Mouse (Mus musculus): Measurements from ENCODE around the gene Iqcf3. TPM values are rescaled to one million over a fixed set of nuclear protein-coding genes. Genes with fewer than 3 reads are reported as not detected.
A peak's percentile ranks its signal among the peaks of the same experiment; 100 is the strongest.

Gene Iqcf3
- polyA plus RNA-seq, 1 experiment from 2014 or later = not detected

GRCm38 (mm10) chr9:106570896-106571295 is 9.5 kb upstream of the Iqcf3 start, which contains the start of gene Iqcf4:
Gene Iqcf4 (minus strand): TSS chr9:106570996.
- in situ Hi-C loops (cut with MboI; ENCODE audit: low pct_unique_long_range_greater_than_20kb) = no loop called here
- POLR2A ChIA-PET = no interaction called here
- no peak for TF ChIP-seq CTCF (IDR thresholded peaks at IDR 0.05)
- CTCF ChIA-PET = no interaction called here
- peaks cover 13% of the 10 kb centered on the region for H3K27me3 ChIP-seq
- DNase-seq (ENCODE audit: low read depth, low spot score) = no peak
- ATAC-seq = no peak

- in situ Hi-C loops (cut with MboI; ENCODE audit: low pct_unique_long_range_greater_than_20kb) = no loop called here
- CTCF ChIA-PET = no interaction called here
- TF ChIP-seq CTCF (IDR thresholded peaks at IDR 0.05) = no peak
These were observed 5.0 kb upstream of the Iqcf3 start for GRCm38 (mm10) chr9:106566437-106566836.

GRCm38 (mm10) chr9:106564025-106564424 is 2.6 kb upstream of the Iqcf3 start:
- ATAC-seq = no peak
- DNase-seq (ENCODE audit: low read depth, low spot score) = no peak
- CTCF ChIA-PET = no interaction called here
- peaks cover 5% of the 10 kb centered on the region for H3K27me3 ChIP-seq
- TF ChIP-seq CTCF (IDR thresholded peaks at IDR 0.05) = no peak
- POLR2A ChIA-PET = no interaction called here
- in situ Hi-C loops (cut with MboI; ENCODE audit: low pct_unique_long_range_greater_than_20kb) = no loop called here

More at GRCm38 (mm10) chr9:106566437-106566836, 5.0 kb upstream of the Iqcf3 start:
- POLR2A ChIA-PET = no interaction called here
- ATAC-seq (no peak), DNase-seq (ENCODE audit: low read depth, low spot score) (no peak)
- H3K27me3 ChIP-seq = peaks cover 5% of the 10 kb centered on the region

GRCm38 (mm10) chr9:106562291-106562690 is 860 bp upstream of the Iqcf3 start:
- DNase-seq (ENCODE audit: low read depth, low spot score) (no peak), ATAC-seq (no peak)
- CTCF ChIA-PET = no interaction called here
- POLR2A ChIA-PET = no interaction called here
- no peak for TF ChIP-seq CTCF (IDR thresholded peaks at IDR 0.05)
- H3K27me3 ChIP-seq = no peaks in the 10 kb centered on the region
- in situ Hi-C loops (cut with MboI; ENCODE audit: low pct_unique_long_range_greater_than_20kb) = no loop called here

- POLR2A ChIA-PET = no interaction called here
- no peak for ATAC-seq
These were observed 26.5 kb downstream of the Iqcf3 start for GRCm38 (mm10) chr9:106534975-106535374.

GRCm38 (mm10) chr9:106534296-106534695 is 27.1 kb downstream of the Iqcf3 start:
- ATAC-seq = no peak
- in situ Hi-C loops (cut with MboI; ENCODE audit: low pct_unique_long_range_greater_than_20kb) = no loop called here
- ChIA-PET POLR2A (no interaction called here), CTCF (no interaction called here)
- no peak for TF ChIP-seq CTCF (IDR thresholded peaks at IDR 0.05)
- DNase-seq (ENCODE audit: low read depth, low spot score) = no peak
- no peaks in the 10 kb centered on the region for H3K27me3 ChIP-seq

More at GRCm38 (mm10) chr9:106534975-106535374, 26.5 kb downstream of the Iqcf3 start:
- in situ Hi-C loops (cut with MboI; ENCODE audit: low pct_unique_long_range_greater_than_20kb) = no loop called here
- H3K27me3 ChIP-seq = no peaks in the 10 kb centered on the region
- DNase-seq (ENCODE audit: low read depth, low spot score) = no peak
- TF ChIP-seq CTCF (IDR thresholded peaks at IDR 0.05) = no peak
- CTCF ChIA-PET = no interaction called here

- POLR2A ChIA-PET = no interaction called here
- DNase-seq (ENCODE audit: low read depth, low spot score) = peak; percentile 4
- peak; percentile 98 for TF ChIP-seq CTCF (IDR thresholded peaks at IDR 0.05)
- peak; percentile 67 for ATAC-seq
- CTCF ChIA-PET = interaction anchor here (0.7 to 2.2 kb wide), 8 partner anchors 9 to 111 kb away, joined by 3 to 6 read pairs (median 3); no protein-coding TSS in a partner anchor
- H3K27me3 ChIP-seq = peaks cover 4% of the 10 kb centered on the region
- in situ Hi-C loops (cut with MboI; ENCODE audit: low pct_unique_long_range_greater_than_20kb) = no loop called here
These were observed 29.6 kb downstream of the Iqcf3 start for GRCm38 (mm10) chr9:106531833-106532232.

- CTCF ChIA-PET = no interaction called here
- TF ChIP-seq CTCF (IDR thresholded peaks at IDR 0.05) = no peak
- in situ Hi-C loops (cut with MboI; ENCODE audit: low pct_unique_long_range_greater_than_20kb) = no loop called here
- no peak for ATAC-seq
- H3K27me3 ChIP-seq = peaks cover 21% of the 10 kb centered on the region
- DNase-seq (ENCODE audit: low read depth, low spot score) = no peak
- POLR2A ChIA-PET = no interaction called here
These were observed 41.5 kb downstream of the Iqcf3 start for GRCm38 (mm10) chr9:106519909-106520308.

- peaks cover 20% of the 10 kb centered on the region for H3K27me3 ChIP-seq
- ChIA-PET POLR2A (no interaction called here), CTCF (interaction anchor here (1.2 kb wide), 1 partner anchor 13 kb away, joined by 4 read pairs; no protein-coding TSS in a partner anchor)
- no peak for TF ChIP-seq CTCF (IDR thresholded peaks at IDR 0.05)
- DNase-seq (ENCODE audit: low read depth, low spot score) (no peak), ATAC-seq (no peak)
- in situ Hi-C loops (cut with MboI; ENCODE audit: low pct_unique_long_range_greater_than_20kb) = no loop called here
These were observed 42.0 kb downstream of the Iqcf3 start for GRCm38 (mm10) chr9:106519433-106519832.

- H3K27me3 ChIP-seq = peaks cover 15% of the 10 kb centered on the region
- ATAC-seq (no peak), DNase-seq (ENCODE audit: low read depth, low spot score) (no peak)
- TF ChIP-seq CTCF (IDR thresholded peaks at IDR 0.05) = no peak
- in situ Hi-C loops (cut with MboI; ENCODE audit: low pct_unique_long_range_greater_than_20kb) = no loop called here
- POLR2A ChIA-PET = no interaction called here
- CTCF ChIA-PET = no interaction called here
These were observed 47.2 kb downstream of the Iqcf3 start, which contains the start of gene Iqcf5 for GRCm38 (mm10) chr9:106514273-106514672. Gene Iqcf5 (plus strand): TSS chr9:106514573.

- in situ Hi-C loops (cut with MboI; ENCODE audit: low pct_unique_long_range_greater_than_20kb) = no loop called here
- POLR2A ChIA-PET = no interaction called here
- DNase-seq (ENCODE audit: low read depth, low spot score) (no peak), ATAC-seq (no peak)
- TF ChIP-seq CTCF (IDR thresholded peaks at IDR 0.05) = no peak
- CTCF ChIA-PET = no interaction called here
- peaks cover 13% of the 10 kb centered on the region for H3K27me3 ChIP-seq
These were observed 47.9 kb downstream of the Iqcf3 start for GRCm38 (mm10) chr9:106513566-106513965.
